Mouse (Mus musculus): ENCODE data around the gene Mmab. TPM values are rescaled to one million over a fixed set of nuclear protein-coding genes. Genes with fewer than 3 reads are reported as not detected.

Mmab gene
- polyA plus RNA-seq, 1 experiment from 2014 or later: 35.6 TPM

GRCm38 (mm10) chr5:114408846-114409245 lies 35.0 kb downstream of the Mmab start:
- Histone ChIP-seq H3K4me3 (ENCODE audit: low read depth, low read length) (no peak overlapping the region), H3K27ac (ENCODE audit: low read depth) (no peak overlapping the region), H3K9me3 (ENCODE audit: control insufficient read depth, low read length) (no peaks in the 10 kb centered on the region), H3K36me3 (ENCODE audit: control insufficient read depth, insufficient read depth, low read length) (peaks cover 98% of the 10 kb centered on the region), H3K4me1 (replicated peaks; ENCODE audit: control insufficient read depth, insufficient read depth, low read length) (no peaks in the 10 kb centered on the region; the same call in 1 of the 2 replicates), H3K27me3 (replicated peaks; ENCODE audit: control insufficient read depth, insufficient read depth, low read length) (no peaks in the 10 kb centered on the region), H3K9ac (ENCODE audit: low read length) (no peak overlapping the region), H3K4me2 (ENCODE audit: low read length) (no peak overlapping the region)
- DNase-seq (ENCODE audit: low spot score) (no peak), ATAC-seq (replicated peaks; ENCODE audit: low FRiP score, low TSS enrichment, low read depth) (no peak)
- 92% methylated on average over 11 of the region's 11 CpGs for WGBS

GRCm38 (mm10) chr5:114407810-114408209 lies 36.0 kb downstream of the Mmab start:
- Histone ChIP-seq H3K9me3 (ENCODE audit: control insufficient read depth, low read length) (no peaks in the 10 kb centered on the region), H3K36me3 (ENCODE audit: control insufficient read depth, insufficient read depth, low read length) (peaks cover 100% of the 10 kb centered on the region), H3K4me3 (ENCODE audit: low read depth, low read length) (no peak overlapping the region), H3K9ac (ENCODE audit: low read length) (no peak overlapping the region), H3K4me2 (ENCODE audit: low read length) (no peak overlapping the region), H3K27ac (ENCODE audit: low read depth) (no peak overlapping the region), H3K27me3 (replicated peaks; ENCODE audit: control insufficient read depth, insufficient read depth, low read length) (no peaks in the 10 kb centered on the region), H3K4me1 (replicated peaks; ENCODE audit: control insufficient read depth, insufficient read depth, low read length) (no peaks in the 10 kb centered on the region)
- no peak for DNase-seq (ENCODE audit: low spot score)
- no peak for ATAC-seq (replicated peaks; ENCODE audit: low FRiP score, low TSS enrichment, low read depth)
- WGBS: 91% methylated on average over 9 of the region's 9 CpGs

GRCm38 (mm10) chr5:114407269-114407668 lies 36.6 kb downstream of the Mmab start:
- Histone ChIP-seq H3K4me3 (ENCODE audit: low read depth, low read length) (no peak overlapping the region), H3K4me1 (replicated peaks; ENCODE audit: control insufficient read depth, insufficient read depth, low read length) (no peaks in the 10 kb centered on the region), H3K27me3 (replicated peaks; ENCODE audit: control insufficient read depth, insufficient read depth, low read length) (no peaks in the 10 kb centered on the region), H3K4me2 (ENCODE audit: low read length) (no peak overlapping the region), H3K27ac (ENCODE audit: low read depth) (no peak overlapping the region), H3K9me3 (ENCODE audit: control insufficient read depth, low read length) (no peaks in the 10 kb centered on the region), H3K36me3 (ENCODE audit: control insufficient read depth, insufficient read depth, low read length) (peaks cover 100% of the 10 kb centered on the region), H3K9ac (ENCODE audit: low read length) (no peak overlapping the region)
- ATAC-seq (replicated peaks; ENCODE audit: low FRiP score, low TSS enrichment, low read depth): no peak
- 86% methylated on average over 10 of the region's 10 CpGs for whole genome bisulfite sequencing
- DNase-seq (ENCODE audit: low spot score): no peak

- H3K27me3 ChIP-seq (replicated peaks; ENCODE audit: control insufficient read depth, insufficient read depth, low read length): no peaks in the 10 kb centered on the region
- no peak overlapping the region for H3K4me3 ChIP-seq (ENCODE audit: low read depth, low read length)
- no peak overlapping the region for H3K9ac ChIP-seq (ENCODE audit: low read length)
- WGBS: 94% methylated on average over 14 of the region's 14 CpGs
- H3K36me3 ChIP-seq (ENCODE audit: control insufficient read depth, insufficient read depth, low read length): peaks cover 100% of the 10 kb centered on the region
- H3K9me3 ChIP-seq (ENCODE audit: control insufficient read depth, low read length): no peaks in the 10 kb centered on the region
- H3K4me2 ChIP-seq (ENCODE audit: low read length): no peak overlapping the region
- no peak overlapping the region for H3K27ac ChIP-seq (ENCODE audit: low read depth)
- H3K4me1 ChIP-seq (replicated peaks; ENCODE audit: control insufficient read depth, insufficient read depth, low read length): no peaks in the 10 kb centered on the region
- DNase-seq (ENCODE audit: low spot score) (no peak), ATAC-seq (replicated peaks; ENCODE audit: low FRiP score, low TSS enrichment, low read depth) (no peak)
Observed at GRCm38 (mm10) chr5:114406592-114406991, 37.3 kb downstream of the Mmab start.

GRCm38 (mm10) chr5:114393169-114393568 lies 50.7 kb downstream of the Mmab start:
- ATAC-seq (replicated peaks; ENCODE audit: low FRiP score, low TSS enrichment, low read depth) (no peak), DNase-seq (ENCODE audit: low spot score) (no peak)
- WGBS: 83% methylated on average over 9 of the region's 9 CpGs
- no peaks in the 10 kb centered on the region for H3K9me3 ChIP-seq (ENCODE audit: control insufficient read depth, low read length)
- no peaks in the 10 kb centered on the region for H3K27me3 ChIP-seq (replicated peaks; ENCODE audit: control insufficient read depth, insufficient read depth, low read length)
- H3K9ac ChIP-seq (ENCODE audit: low read length): no peak overlapping the region
- peaks cover 86% of the 10 kb centered on the region for H3K36me3 ChIP-seq (ENCODE audit: control insufficient read depth, insufficient read depth, low read length)
- H3K4me2 ChIP-seq (ENCODE audit: low read length): no peak overlapping the region
- H3K4me1 ChIP-seq (replicated peaks; ENCODE audit: control insufficient read depth, insufficient read depth, low read length): no peaks in the 10 kb centered on the region
- no peak overlapping the region for H3K4me3 ChIP-seq (ENCODE audit: low read depth, low read length)
- no peak overlapping the region for H3K27ac ChIP-seq (ENCODE audit: low read depth)

- WGBS: 93% methylated on average over 8 of the region's 8 CpGs
- no peak for ATAC-seq (replicated peaks; ENCODE audit: low FRiP score, low TSS enrichment, low read depth)
- peaks cover 14% of the 10 kb centered on the region for H3K4me1 ChIP-seq (replicated peaks; ENCODE audit: control insufficient read depth, insufficient read depth, low read length)
- H3K9me3 ChIP-seq (ENCODE audit: control insufficient read depth, low read length): no peaks in the 10 kb centered on the region
- H3K27me3 ChIP-seq (replicated peaks; ENCODE audit: control insufficient read depth, insufficient read depth, low read length): no peaks in the 10 kb centered on the region
- no peak for DNase-seq (ENCODE audit: low spot score)
- H3K4me3 ChIP-seq (ENCODE audit: low read depth, low read length): no peak overlapping the region
- H3K9ac ChIP-seq (ENCODE audit: low read length): no peak overlapping the region
- no peak overlapping the region for H3K4me2 ChIP-seq (ENCODE audit: low read length)
- no peak overlapping the region for H3K27ac ChIP-seq (ENCODE audit: low read depth)
- peaks cover 54% of the 10 kb centered on the region for H3K36me3 ChIP-seq (ENCODE audit: control insufficient read depth, insufficient read depth, low read length)
Observed at GRCm38 (mm10) chr5:114384448-114384847, 59.4 kb downstream of the Mmab start.

- Histone ChIP-seq H3K27ac (ENCODE audit: low read depth) (no peak overlapping the region), H3K4me1 (replicated peaks; ENCODE audit: control insufficient read depth, insufficient read depth, low read length) (peaks cover 23% of the 10 kb centered on the region), H3K4me2 (ENCODE audit: low read length) (no peak overlapping the region), H3K36me3 (ENCODE audit: control insufficient read depth, insufficient read depth, low read length) (peaks cover 43% of the 10 kb centered on the region), H3K27me3 (replicated peaks; ENCODE audit: control insufficient read depth, insufficient read depth, low read length) (no peaks in the 10 kb centered on the region), H3K9ac (ENCODE audit: low read length) (no peak overlapping the region), H3K9me3 (ENCODE audit: control insufficient read depth, low read length) (no peaks in the 10 kb centered on the region), H3K4me3 (ENCODE audit: low read depth, low read length) (no peak overlapping the region)
- DNase-seq (ENCODE audit: low spot score) (peak; percentile 70), ATAC-seq (replicated peaks; ENCODE audit: low FRiP score, low TSS enrichment, low read depth) (no peak)
- WGBS: 79% methylated on average over 9 of the region's 9 CpGs
Observed at GRCm38 (mm10) chr5:114383184-114383904, 60.5 kb downstream of the Mmab start.

Small RNA genes lying within 50 kb of the gene (microRNA-seq; reads per million reads assigned to microRNA genes)
- gene Mir7027: not detected

Other genes starting within 250 kb of the Mmab start
- not detected in 2 replicates for gene Foxn4, start 170.3 kb downstream of the Mmab start, polyA plus RNA-seq (2014; fragmentation: Nextera tagmentation; extraction: Ambion mirVana)
- 4.4 and 4.6 TPM in 2 replicates for gene Myo1h, start 154.9 kb downstream of the Mmab start, polyA plus RNA-seq (2014; fragmentation: Nextera tagmentation; extraction: Ambion mirVana)
- gene Kctd10, start 63.6 kb downstream of the Mmab start, polyA plus RNA-seq (2014; fragmentation: Nextera tagmentation; extraction: Ambion mirVana): 116 and 131 TPM in 2 replicates
- 49.0 and 51.8 TPM in 2 replicates for gene Ube3b, start 63.5 kb downstream of the Mmab start, polyA plus RNA-seq (2014; fragmentation: Nextera tagmentation; extraction: Ambion mirVana)
- gene Mvk, start 209 bp upstream of the Mmab start, polyA plus RNA-seq (2014; fragmentation: Nextera tagmentation; extraction: Ambion mirVana): 70.0 and 78.4 TPM in 2 replicates
- 4.9 and 7.1 TPM in 2 replicates for gene Fam222a, start 124.0 kb upstream of the Mmab start, polyA plus RNA-seq (2014; fragmentation: Nextera tagmentation; extraction: Ambion mirVana)
- 0.59 and 0.83 TPM in 2 replicates for gene Trpv4, start 214.4 kb upstream of the Mmab start, polyA plus RNA-seq (2014; fragmentation: Nextera tagmentation; extraction: Ambion mirVana)
- gene Gltp, start 246.9 kb upstream of the Mmab start, polyA plus RNA-seq (2014; fragmentation: Nextera tagmentation; extraction: Ambion mirVana): 74.7 and 77.0 TPM in 2 replicates